Mouse (Mus musculus) midbrain, embryonic 16.5 days (tissue): Measurements from ENCODE around the gene Cyfip1. TPM values are rescaled to one million over a fixed set of nuclear protein-coding genes. Genes with fewer than 3 reads are reported as not detected.

Source experiments
- ATAC-seq: fragments of 200-750 bp; cut with Nextera tagmentation; 2 replicates; pipeline ENCODE4 v1.8.0; 2017; ENCODE audit warnings: moderate TSS enrichment
- H3K27ac ChIP-seq: fragments of 300-500 bp; sonication (generic); 2 replicates; pipeline ENCODE4 v1.5.1; 2014; ENCODE audit warnings: mild to moderate bottlenecking, low read length, mixed read lengths
- H3K27me3 ChIP-seq: fragments of 300-500 bp; sonication (generic); 2 replicates; pipeline ENCODE4 v1.6.1; 2014; ENCODE audit warnings: low read depth, low read length, mixed read lengths; ENCODE audit not compliant: control insufficient read depth, insufficient read depth
- H3K36me3 ChIP-seq: fragments of 300-500 bp; sonication (generic); 2 replicates; pipeline ENCODE4 v1.6.1; 2014; ENCODE audit warnings: mild to moderate bottlenecking, low read length, moderate library complexity, mixed read lengths; ENCODE audit not compliant: control insufficient read depth, insufficient read depth
- H3K4me1 ChIP-seq: fragments of 300-500 bp; sonication (generic); 2 replicates; pipeline ENCODE4 v1.6.1; 2014; ENCODE audit warnings: mild to moderate bottlenecking, low read length, mixed read lengths; ENCODE audit not compliant: control insufficient read depth, insufficient read depth
- H3K4me2 ChIP-seq: fragments of 300-500 bp; sonication (generic); 2 replicates; pipeline ENCODE4 v1.6.1; 2014; ENCODE audit warnings: mild to moderate bottlenecking, low read length, mixed read lengths
- H3K4me3 ChIP-seq: fragments of 300-500 bp; sonication (generic); 2 replicates; pipeline ENCODE4 v1.5.1; 2014; ENCODE audit warnings: low read depth, mild to moderate bottlenecking, low read length, moderate library complexity, mixed read lengths
- H3K9ac ChIP-seq: fragments of 300-500 bp; sonication (generic); 2 replicates; pipeline ENCODE4 v1.6.1; 2014; ENCODE audit warnings: low read depth, low read length, mixed read lengths
- H3K9me3 ChIP-seq: fragments of 300-500 bp; sonication (generic); replicated peaks from 2 replicates; pipeline ENCODE4 v1.6.1; 2014; ENCODE audit warnings: mild to moderate bottlenecking, low read length, mixed read lengths; ENCODE audit not compliant: control insufficient read depth, poor library complexity, severe bottlenecking
- WGBS: fragments of 180-500 bp; shearing (Covaris S2); extraction: QIAGEN DNeasy Blood & Tissue Kit; methylation state at CpG from one replicate; pipeline ENCODE4 v1.1.7; 2014; 5-methylcytosine and 5-hydroxymethylcytosine counted together
- polyA plus RNA-seq: library from polyadenylated mRNA; unstranded; fragments of >200 nt; fragmentation: Nextera tagmentation; extraction: Ambion mirVana; gene quantifications from 2 replicates; pipeline ENCODE4 v1.2.1, GENCODE M21; 2015

The Cyfip1 gene
- polyA plus RNA-seq, 1 experiment from 2014 or later: 44.1 TPM

DNA sequence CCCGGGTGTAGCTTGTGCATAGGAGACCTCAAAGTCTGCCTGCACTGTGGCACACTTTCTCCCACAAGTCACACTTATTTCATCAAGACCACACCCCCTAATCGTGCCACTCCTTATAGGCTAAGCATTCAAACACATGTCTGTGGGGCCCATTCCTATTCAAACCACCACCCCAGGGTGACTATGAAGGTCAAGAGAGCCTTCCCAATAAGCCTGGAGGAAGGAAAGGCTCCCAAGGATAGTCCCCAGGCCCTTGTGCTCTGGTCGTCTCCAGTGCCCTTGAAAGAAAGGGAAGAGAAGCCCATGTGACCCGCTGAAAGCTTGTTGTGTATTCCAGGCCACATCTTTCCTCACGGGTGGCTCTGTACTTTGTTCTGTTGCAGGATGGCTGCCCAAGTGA lies 29.9 kb downstream of the Cyfip1 start:
- H3K9me3 ChIP-seq: no peaks in the 10 kb centered on the region
- no peak for ATAC-seq
- no peaks in the 10 kb centered on the region for H3K4me1 ChIP-seq
- no peak overlapping the region for H3K4me2 ChIP-seq
- H3K36me3 ChIP-seq: peaks cover 25% of the 10 kb centered on the region
- 65% methylated on average over 5 of the region's 5 CpGs for WGBS
- H3K9ac ChIP-seq: no peak overlapping the region
- H3K27me3 ChIP-seq: no peaks in the 10 kb centered on the region
- no peak overlapping the region for H3K27ac ChIP-seq
- H3K4me3 ChIP-seq: no peak overlapping the region

DNA sequence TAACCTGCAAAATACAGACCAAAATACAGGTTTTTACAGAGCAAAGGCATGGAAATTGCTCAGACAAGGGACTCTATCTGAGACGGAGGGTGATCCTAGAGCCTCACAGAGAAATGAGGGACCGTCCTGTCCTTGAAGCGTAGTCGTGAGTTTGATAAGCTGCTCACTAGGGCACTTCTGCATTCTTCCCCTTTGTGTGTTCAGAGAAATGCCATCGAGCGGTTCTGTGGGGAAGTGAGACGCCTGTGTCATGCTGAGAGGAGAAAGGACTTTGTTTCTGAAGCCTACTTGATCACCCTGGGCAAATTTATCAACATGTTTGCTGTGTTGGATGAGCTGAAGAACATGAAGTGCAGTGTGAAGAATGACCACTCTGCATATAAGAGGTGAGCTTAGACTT lies 33.2 kb downstream of the Cyfip1 start:
- H3K36me3 ChIP-seq: peaks cover 33% of the 10 kb centered on the region
- WGBS: 91% methylated on average over 7 of the region's 7 CpGs

DNA sequence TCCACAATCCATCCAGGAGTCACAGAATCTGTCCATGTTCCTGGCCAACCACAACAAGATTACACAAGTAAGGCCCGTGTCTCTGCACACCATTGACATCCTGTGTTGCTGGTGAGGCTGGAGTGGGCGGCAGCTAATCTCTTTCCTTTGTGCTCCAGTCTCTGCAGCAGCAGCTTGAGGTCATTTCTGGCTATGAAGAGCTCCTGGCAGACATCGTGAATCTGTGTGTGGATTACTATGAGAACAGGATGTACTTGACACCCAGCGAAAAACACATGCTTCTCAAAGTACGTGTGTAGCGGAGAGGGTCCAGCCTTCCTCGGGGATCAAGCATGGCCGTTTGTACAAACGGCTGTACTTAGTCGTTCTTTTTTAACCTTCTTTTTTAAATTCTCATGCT lies 36.2 kb downstream of the Cyfip1 start:
- no peak for ATAC-seq
- 89% methylated on average over 10 of the region's 10 CpGs for WGBS
- H3K4me2 ChIP-seq: no peak overlapping the region
- peaks cover 38% of the 10 kb centered on the region for H3K36me3 ChIP-seq
- H3K4me3 ChIP-seq: no peak overlapping the region
- no peak overlapping the region for H3K9ac ChIP-seq
- no peaks in the 10 kb centered on the region for H3K27me3 ChIP-seq
- no peak overlapping the region for H3K27ac ChIP-seq
- H3K9me3 ChIP-seq: no peaks in the 10 kb centered on the region
- H3K4me1 ChIP-seq: no peaks in the 10 kb centered on the region

More for the DNA sequence above, 33.2 kb downstream of the Cyfip1 start:
- no peak overlapping the region for H3K9ac ChIP-seq
- no peak overlapping the region for H3K4me3 ChIP-seq
- no peak for ATAC-seq
- no peaks in the 10 kb centered on the region for H3K27me3 ChIP-seq
- H3K4me1 ChIP-seq: no peaks in the 10 kb centered on the region
- no peak overlapping the region for H3K4me2 ChIP-seq
- no peaks in the 10 kb centered on the region for H3K9me3 ChIP-seq
- H3K27ac ChIP-seq: no peak overlapping the region

- Histone ChIP-seq H3K36me3 (peaks cover 15% of the 10 kb centered on the region), H3K27ac (no peak overlapping the region), H3K4me2 (no peak overlapping the region), H3K9ac (no peak overlapping the region), H3K27me3 (no peaks in the 10 kb centered on the region), H3K4me1 (no peaks in the 10 kb centered on the region), H3K4me3 (no peak overlapping the region), H3K9me3 (no peaks in the 10 kb centered on the region)
- WGBS: 86% methylated on average over 9 of the region's 9 CpGs
- ATAC-seq: no peak
Measured at GRCm38 (mm10) chr7:55880882-55881281, 39.3 kb downstream of the Cyfip1 start.

GRCm38 (mm10) chr7:55888603-55889002 lies 47.1 kb downstream of the Cyfip1 start:
- Histone ChIP-seq H3K4me2 (no peak overlapping the region), H3K27me3 (no peaks in the 10 kb centered on the region), H3K36me3 (peaks cover 16% of the 10 kb centered on the region), H3K4me1 (no peaks in the 10 kb centered on the region), H3K27ac (no peak overlapping the region), H3K4me3 (no peak overlapping the region), H3K9me3 (no peaks in the 10 kb centered on the region), H3K9ac (no peak overlapping the region)
- 94% methylated on average over 4 of the region's 4 CpGs for WGBS
- ATAC-seq: no peak

DNA sequence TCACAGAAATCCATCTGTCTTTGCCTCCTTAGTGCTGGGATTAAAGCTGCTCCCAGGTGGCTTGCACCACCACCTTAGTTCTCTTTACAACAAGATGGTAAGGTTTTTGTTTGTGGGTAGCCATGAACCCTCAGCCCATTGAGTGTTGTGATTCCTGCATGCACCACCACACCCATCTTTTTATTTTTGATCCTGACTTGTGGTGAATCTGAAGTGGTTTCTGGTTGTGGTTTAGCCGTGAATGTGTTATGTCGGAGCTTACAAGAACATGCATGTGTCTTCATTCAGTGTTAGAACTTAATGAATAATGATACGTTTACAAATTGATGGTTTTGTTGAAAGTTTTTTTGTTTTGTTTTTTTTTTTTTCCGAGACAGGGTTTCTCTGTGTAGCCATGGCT lies 48.5 kb downstream of the Cyfip1 start:
- WGBS: 92% methylated on average over 4 of the region's 4 CpGs
- H3K4me2 ChIP-seq: no peak overlapping the region
- peaks cover 20% of the 10 kb centered on the region for H3K36me3 ChIP-seq
- no peak overlapping the region for H3K4me3 ChIP-seq
- no peaks in the 10 kb centered on the region for H3K9me3 ChIP-seq
- no peaks in the 10 kb centered on the region for H3K27me3 ChIP-seq
- H3K27ac ChIP-seq: no peak overlapping the region
- H3K9ac ChIP-seq: no peak overlapping the region
- ATAC-seq: no peak
- no peaks in the 10 kb centered on the region for H3K4me1 ChIP-seq

DNA sequence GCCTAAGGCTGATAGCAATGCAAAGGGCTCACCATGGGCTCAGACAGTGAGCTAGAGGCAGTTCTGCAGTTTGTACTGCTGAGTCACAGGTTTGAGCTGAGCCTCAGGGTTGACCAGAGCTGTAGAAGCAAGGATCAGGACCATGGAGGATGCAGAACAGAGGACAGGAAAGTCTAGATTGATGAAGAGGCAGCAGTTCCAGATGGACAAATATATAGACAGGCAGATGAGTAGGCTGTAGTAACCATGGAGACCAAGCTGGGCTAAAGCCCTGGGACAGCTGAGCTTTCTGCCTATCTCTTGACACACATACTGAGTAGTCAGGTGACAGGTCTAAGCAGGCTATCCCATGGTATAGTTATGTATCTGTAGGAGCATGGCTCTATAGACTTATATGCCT lies 49.2 kb downstream of the Cyfip1 start:
- Histone ChIP-seq H3K36me3 (peaks cover 20% of the 10 kb centered on the region), H3K27ac (no peak overlapping the region), H3K4me1 (no peaks in the 10 kb centered on the region), H3K9ac (no peak overlapping the region), H3K27me3 (no peaks in the 10 kb centered on the region), H3K4me2 (no peak overlapping the region), H3K9me3 (no peaks in the 10 kb centered on the region), H3K4me3 (no peak overlapping the region)
- no peak for ATAC-seq

- peaks cover 27% of the 10 kb centered on the region for H3K36me3 ChIP-seq
- no peak for ATAC-seq
- H3K4me2 ChIP-seq: no peak overlapping the region
- WGBS: 85% methylated on average over 11 of the region's 11 CpGs
- H3K27ac ChIP-seq: no peak overlapping the region
- no peaks in the 10 kb centered on the region for H3K9me3 ChIP-seq
- H3K9ac ChIP-seq: no peak overlapping the region
- H3K27me3 ChIP-seq: no peaks in the 10 kb centered on the region
- H3K4me1 ChIP-seq: no peaks in the 10 kb centered on the region
- no peak overlapping the region for H3K4me3 ChIP-seq
Measured at GRCm38 (mm10) chr7:55891797-55892196, 50.3 kb downstream of the Cyfip1 start.

- no peak overlapping the region for H3K4me2 ChIP-seq
- no peaks in the 10 kb centered on the region for H3K9me3 ChIP-seq
- H3K4me3 ChIP-seq: no peak overlapping the region
- H3K27me3 ChIP-seq: no peaks in the 10 kb centered on the region
- H3K9ac ChIP-seq: no peak overlapping the region
- peaks cover 50% of the 10 kb centered on the region for H3K36me3 ChIP-seq
- ATAC-seq: no peak
- WGBS: 97% methylated on average over 5 of the region's 5 CpGs
- H3K4me1 ChIP-seq: no peaks in the 10 kb centered on the region
- no peak overlapping the region for H3K27ac ChIP-seq
Measured at GRCm38 (mm10) chr7:55903766-55904165, 62.2 kb downstream of the Cyfip1 start.

DNA sequence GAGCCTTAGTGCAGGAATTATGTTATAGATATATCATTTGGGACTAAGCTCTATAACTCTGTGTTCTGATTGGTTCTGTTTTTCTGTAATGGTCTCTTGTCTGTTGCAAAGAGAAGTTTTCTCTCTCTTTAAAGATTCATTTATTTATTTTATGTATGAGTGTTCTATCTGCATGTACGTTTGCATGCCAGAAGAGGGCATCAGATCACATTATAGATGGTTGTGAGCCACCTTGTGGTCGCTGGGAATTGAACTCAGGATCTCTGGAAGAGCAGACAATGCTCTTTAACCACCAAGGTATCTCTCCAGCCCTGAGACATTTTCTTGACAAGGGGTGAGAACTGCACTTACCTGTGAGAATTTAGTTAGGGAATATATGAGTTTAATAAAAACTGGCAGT lies 63.9 kb downstream of the Cyfip1 start:
- Histone ChIP-seq H3K36me3 (peaks cover 48% of the 10 kb centered on the region), H3K27ac (no peak overlapping the region), H3K9ac (no peak overlapping the region), H3K27me3 (no peaks in the 10 kb centered on the region), H3K4me3 (no peak overlapping the region), H3K9me3 (no peaks in the 10 kb centered on the region), H3K4me2 (no peak overlapping the region), H3K4me1 (no peaks in the 10 kb centered on the region)
- WGBS: 81% methylated on average over 2 of the region's 2 CpGs
- no peak for ATAC-seq
